Mouse (Mus musculus) cerebellum, adult 2 months (tissue): ENCODE measurements at regions not wholly inside any gene's neighbourhood (a gene's known extent, or its start where the extent isn't known, plus 50 kb on each side); places are given as distances from the start of the nearest gene placed in this dataset.

Experiments used
- DNase-seq, 2 experiments: peaks; one replicate each; pipeline ENCODE4 v3.0.0; 2021
- H3K27ac ChIP-seq: fragments of 200-500 bp; 2 replicates; pipeline ENCODE4 v1.5.1; 2012; ENCODE audit warnings: low read length, control low read depth, inconsistent platforms; ENCODE audit not compliant: insufficient read depth
- H3K27me3 ChIP-seq: fragments of 200-500 bp; 2 replicates; pipeline ENCODE4 v1.6.1; 2012; ENCODE audit warnings: inconsistent platforms, mild to moderate bottlenecking, low read length, moderate library complexity; ENCODE audit not compliant: control insufficient read depth, insufficient read depth
- H3K4me1 ChIP-seq: fragments of 200-500 bp; 2 replicates; pipeline ENCODE4 v1.6.1; 2011; ENCODE audit warnings: low read length; ENCODE audit not compliant: control insufficient read depth, insufficient read depth
- H3K4me3 ChIP-seq: fragments of 200-500 bp; replicated peaks from 2 replicates; pipeline ENCODE3; 2011; ENCODE audit warnings: mild to moderate bottlenecking, low read depth, low read length, control low read depth; ENCODE audit not compliant: insufficient read depth
- CTCF ChIP-seq: fragments of 200-500 bp; IDR thresholded peaks from 2 replicates; pipeline ENCODE4 v1.5.1; 2011; ENCODE audit warnings: low read depth, mild to moderate bottlenecking, control low read depth, low read length, moderate library complexity, borderline replicate concordance; ENCODE audit not compliant: insufficient read depth
- POLR2A ChIP-seq: fragments of 200-500 bp; IDR thresholded peaks from 2 replicates; pipeline ENCODE4 v1.6.1; 2011; ENCODE audit warnings: low read length, control low read depth, borderline replicate concordance; ENCODE audit not compliant: insufficient read depth
- WGBS: fragments of 180-500 bp; shearing (Covaris S2); methylation state at CpG from one replicate; pipeline ENCODE4 v1.1.7; 2018; 5-methylcytosine and 5-hydroxymethylcytosine counted together

GRCm38 (mm10) chr1:42228098-42228497 is 467.5 kb upstream of the Pou3f3 start:
- no peak for TF ChIP-seq POLR2A
- 97% methylated on average over 1 of the region's 1 CpGs for WGBS
- DNase-seq = no peak
- Histone ChIP-seq H3K27me3 (no peaks in the 10 kb centered on the region), H3K4me1 (no peaks in the 10 kb centered on the region; the same call in 1 of the 2 replicates), H3K27ac (no peak overlapping the region), H3K4me3 (no peak overlapping the region)

- TF ChIP-seq POLR2A (no peak), CTCF (no peak)
- peak overlapping the region; percentile 26 for H3K4me3 ChIP-seq
- no peak overlapping the region for H3K27ac ChIP-seq
- no peaks in the 10 kb centered on the region; the same call in 1 of the 2 replicates for H3K4me1 ChIP-seq
- H3K27me3 ChIP-seq = no peaks in the 10 kb centered on the region
- WGBS = 4% methylated on average over 12 of the region's 12 CpGs
- peak; percentile 11 to 14 for DNase-seq
Measured at GRCm38 (mm10) chr1:42229711-42230110, 465.9 kb upstream of the Pou3f3 start.

- Histone ChIP-seq H3K27me3 (no peaks in the 10 kb centered on the region), H3K27ac (no peak overlapping the region), H3K4me1 (no peaks in the 10 kb centered on the region; the same call in 1 of the 2 replicates), H3K4me3 (peak overlapping the region; percentile 26)
- no peak for DNase-seq
- TF ChIP-seq CTCF (no peak), POLR2A (no peak)
- WGBS = 2% methylated on average over 21 of the region's 21 CpGs
Measured at GRCm38 (mm10) chr1:42230469-42231040, 465.0 kb upstream of the Pou3f3 start.

DNA sequence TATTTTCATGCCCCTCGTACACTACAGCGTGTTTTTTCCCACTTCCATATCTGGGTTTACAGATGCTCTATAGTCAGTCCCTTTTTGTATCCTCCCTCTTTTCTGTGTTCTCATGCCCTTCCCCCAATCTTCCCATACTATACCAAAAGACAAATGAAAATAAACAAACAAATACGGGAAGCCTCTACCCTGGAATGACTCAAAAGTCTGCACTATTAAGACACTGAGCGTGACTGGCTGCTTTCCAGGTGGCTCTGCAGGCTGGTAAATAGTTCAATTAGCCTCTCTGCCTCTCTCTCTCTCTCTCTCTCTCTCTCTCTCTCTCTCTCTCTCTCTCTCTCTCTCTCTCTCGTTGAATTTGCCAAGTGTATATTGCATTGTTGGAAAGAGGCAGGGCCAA is 464.5 kb upstream of the Pou3f3 start:
- TF ChIP-seq POLR2A (no peak), CTCF (no peak)

DNA sequence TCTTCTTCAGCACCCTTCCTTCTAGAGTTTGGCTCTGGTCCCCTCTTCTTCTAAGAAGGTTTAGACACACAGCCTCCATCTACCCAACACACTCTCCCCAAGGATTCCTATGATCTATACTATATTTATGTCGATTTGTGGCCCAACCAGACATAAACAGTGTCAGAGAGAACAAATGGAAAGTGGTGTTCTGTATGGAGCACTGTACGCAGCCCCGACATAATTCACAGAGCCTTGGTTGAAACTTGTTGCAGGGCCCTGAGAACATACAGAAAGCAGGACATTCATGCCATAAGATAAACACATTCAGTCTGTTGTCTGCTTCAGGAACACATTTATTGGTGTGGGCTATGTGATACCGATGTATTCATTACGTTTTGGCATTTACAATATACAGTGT is 463.7 kb upstream of the Pou3f3 start:
- no peak for DNase-seq
- no peaks in the 10 kb centered on the region for H3K27me3 ChIP-seq
- 82% methylated on average over 5 of the region's 5 CpGs for WGBS
- no peak overlapping the region for H3K4me3 ChIP-seq
- no peak for TF ChIP-seq POLR2A
- TF ChIP-seq CTCF = no peak
- no peak overlapping the region for H3K27ac ChIP-seq
- H3K4me1 ChIP-seq = no peaks in the 10 kb centered on the region; the same call in 1 of the 2 replicates

More for the DNA sequence above, 464.5 kb upstream of the Pou3f3 start:
- WGBS = 4% methylated on average over 5 of the region's 5 CpGs
- Histone ChIP-seq H3K27ac (no peak overlapping the region), H3K4me1 (no peaks in the 10 kb centered on the region; the same call in 1 of the 2 replicates), H3K27me3 (no peaks in the 10 kb centered on the region), H3K4me3 (no peak overlapping the region)
- DNase-seq = no peak

DNA sequence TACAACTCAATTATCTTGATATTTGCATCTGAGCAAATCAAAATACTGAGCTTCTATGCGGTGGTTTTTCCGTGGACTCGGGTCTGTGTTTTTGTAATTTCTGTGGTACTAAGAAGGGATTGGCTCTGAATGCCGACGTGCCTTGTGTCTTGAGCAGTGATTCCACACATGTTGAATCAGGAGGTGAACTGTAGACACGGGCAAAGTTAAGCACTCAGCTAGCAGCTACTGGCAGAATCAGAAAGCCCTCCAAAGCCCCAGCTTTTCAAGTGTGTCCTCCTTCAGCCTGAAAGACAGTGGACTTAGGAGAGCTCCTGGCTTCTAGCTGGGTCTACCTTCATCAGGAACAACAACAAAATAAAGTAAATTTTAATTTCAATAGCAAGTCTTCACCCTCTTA is 462.9 kb upstream of the Pou3f3 start:
- no peak for DNase-seq
- no peaks in the 10 kb centered on the region for H3K27me3 ChIP-seq
- H3K4me1 ChIP-seq = no peaks in the 10 kb centered on the region; the same call in 1 of the 2 replicates
- TF ChIP-seq CTCF (no peak), POLR2A (no peak)
- WGBS = 85% methylated on average over 6 of the region's 6 CpGs
- no peak overlapping the region for H3K27ac ChIP-seq
- H3K4me3 ChIP-seq = no peak overlapping the region

DNA sequence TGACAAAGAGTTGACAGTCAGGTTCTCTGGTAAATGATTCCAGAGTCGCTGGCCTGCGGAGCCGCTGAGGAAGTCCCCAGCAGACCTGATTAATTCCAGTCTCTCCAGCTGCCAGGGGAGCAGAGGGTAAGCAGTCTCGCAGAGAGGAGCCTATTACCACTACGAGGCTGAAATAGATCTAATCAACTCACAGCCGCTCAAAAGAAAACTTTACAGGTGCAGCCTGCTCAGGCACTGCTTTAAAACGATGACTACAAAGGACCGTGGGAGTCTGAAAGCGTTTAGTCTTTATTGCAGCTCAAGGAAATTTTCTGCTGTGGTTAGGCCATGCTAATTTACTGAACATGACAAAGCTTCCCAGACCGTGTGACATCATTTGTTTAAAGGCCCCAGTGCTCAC is 462.3 kb upstream of the Pou3f3 start:
- Histone ChIP-seq H3K27me3 (no peaks in the 10 kb centered on the region), H3K4me3 (no peak overlapping the region), H3K4me1 (no peaks in the 10 kb centered on the region; the same call in 1 of the 2 replicates), H3K27ac (no peak overlapping the region)
- TF ChIP-seq POLR2A = no peak
- WGBS = 32% methylated on average over 10 of the region's 10 CpGs
- DNase-seq = no peak

DNA sequence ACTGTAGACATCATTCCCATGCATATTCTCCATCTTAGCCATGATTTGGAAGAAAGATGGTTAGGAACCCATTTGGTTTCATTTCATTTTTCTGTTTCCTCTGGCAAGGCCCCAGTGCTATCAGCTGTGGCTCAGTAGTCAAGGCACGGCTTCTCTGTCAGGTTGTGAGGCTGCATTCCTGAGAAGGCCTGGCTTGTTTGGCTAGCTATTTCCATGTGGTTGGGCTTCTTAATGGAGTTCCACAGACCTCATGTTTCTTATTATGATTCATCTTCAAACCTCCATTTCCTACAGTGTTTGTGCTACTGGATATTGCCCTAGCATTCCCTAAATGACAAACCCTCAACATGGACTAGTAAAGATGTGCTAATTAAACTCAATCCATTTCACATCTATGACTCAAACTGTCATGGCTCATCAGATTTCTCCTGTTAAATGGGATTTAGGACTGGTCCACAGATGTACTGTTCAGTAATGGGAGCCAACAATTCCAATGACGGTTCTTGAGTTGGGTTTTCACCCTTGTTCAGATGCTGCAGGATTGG is 459.0 kb upstream of the Pou3f3 start:
- H3K4me3 ChIP-seq = no peak overlapping the region
- TF ChIP-seq CTCF (no peak), POLR2A (no peak)
- WGBS = 68% methylated on average over 2 of the region's 2 CpGs
- no peak overlapping the region for H3K27ac ChIP-seq
- no peaks in the 10 kb centered on the region for H3K27me3 ChIP-seq
- no peaks in the 10 kb centered on the region for H3K4me1 ChIP-seq
- no peak for DNase-seq

DNA sequence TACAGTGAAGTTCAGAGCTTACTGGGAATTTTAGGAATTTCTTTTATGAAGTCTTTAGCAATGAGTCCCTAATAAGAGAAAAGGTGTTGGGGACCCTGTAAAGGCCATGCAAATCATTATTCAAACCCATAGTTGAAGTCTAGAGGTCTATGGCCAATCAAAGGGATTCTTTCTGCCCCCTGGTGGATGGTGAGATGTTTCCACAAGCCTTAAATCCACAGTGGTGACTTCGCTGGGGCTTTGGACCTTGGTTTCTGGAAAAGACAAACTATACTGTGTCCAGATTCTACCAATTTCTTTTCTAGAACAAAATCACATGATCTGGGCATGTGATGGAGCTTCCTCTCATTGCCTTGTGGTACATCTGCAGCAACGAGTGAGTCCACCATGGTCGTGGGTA is 457.2 kb upstream of the Pou3f3 start:
- Histone ChIP-seq H3K27me3 (no peaks in the 10 kb centered on the region), H3K4me3 (no peak overlapping the region), H3K27ac (no peak overlapping the region), H3K4me1 (no peaks in the 10 kb centered on the region)
- DNase-seq = no peak
- no peak for TF ChIP-seq CTCF
- no peak for TF ChIP-seq POLR2A
- 88% methylated on average over 3 of the region's 3 CpGs for WGBS
